Mouse (Mus musculus) layer of hippocampus, adult 9-10 months (tissue): ENCODE results near the gene Ppp2r5d.

ENCODE experiments used
- DNase-seq: peaks from one replicate; pipeline ENCODE4 v3.0.0; 2022; ENCODE audit warnings: low spot score

Ppp2r5d gene

DNA sequence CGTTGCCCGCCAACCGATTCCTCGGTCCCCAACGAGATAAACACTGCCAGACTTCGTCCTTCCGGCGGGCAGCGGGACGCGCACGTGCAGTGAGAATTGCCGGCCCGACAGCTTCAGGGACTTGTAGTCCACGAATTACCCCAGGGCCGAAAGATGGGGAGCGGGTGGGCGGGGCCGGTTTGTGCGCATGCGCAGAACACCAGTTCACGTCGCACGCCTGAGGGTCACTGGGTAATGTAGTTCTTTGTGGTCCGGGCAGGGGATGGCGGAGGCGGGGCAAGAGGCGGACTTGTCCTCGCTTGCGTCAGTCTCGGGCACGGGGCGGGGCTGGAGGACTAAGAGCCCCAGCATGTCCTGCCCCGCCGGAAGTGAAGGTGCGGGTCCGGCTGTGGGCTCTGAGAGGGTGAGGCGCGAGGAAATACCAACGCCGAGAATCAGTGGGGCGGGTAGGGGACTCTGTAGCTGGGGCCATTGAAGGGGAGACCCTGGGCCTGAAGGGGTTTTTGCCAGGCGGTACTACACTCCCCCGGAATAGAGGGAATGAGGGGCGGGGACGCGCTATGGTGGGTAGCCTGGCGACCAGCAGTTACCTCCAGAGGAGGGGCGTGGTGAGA is 24.0 kb downstream of the Ppp2r5d start, which contains the start of gene Klhdc3:
Gene Klhdc3, minus strand, starts transcription at position 155 of the 614 bp plus-strand sequence.
- DNase-seq = peak; percentile 90

DNA sequence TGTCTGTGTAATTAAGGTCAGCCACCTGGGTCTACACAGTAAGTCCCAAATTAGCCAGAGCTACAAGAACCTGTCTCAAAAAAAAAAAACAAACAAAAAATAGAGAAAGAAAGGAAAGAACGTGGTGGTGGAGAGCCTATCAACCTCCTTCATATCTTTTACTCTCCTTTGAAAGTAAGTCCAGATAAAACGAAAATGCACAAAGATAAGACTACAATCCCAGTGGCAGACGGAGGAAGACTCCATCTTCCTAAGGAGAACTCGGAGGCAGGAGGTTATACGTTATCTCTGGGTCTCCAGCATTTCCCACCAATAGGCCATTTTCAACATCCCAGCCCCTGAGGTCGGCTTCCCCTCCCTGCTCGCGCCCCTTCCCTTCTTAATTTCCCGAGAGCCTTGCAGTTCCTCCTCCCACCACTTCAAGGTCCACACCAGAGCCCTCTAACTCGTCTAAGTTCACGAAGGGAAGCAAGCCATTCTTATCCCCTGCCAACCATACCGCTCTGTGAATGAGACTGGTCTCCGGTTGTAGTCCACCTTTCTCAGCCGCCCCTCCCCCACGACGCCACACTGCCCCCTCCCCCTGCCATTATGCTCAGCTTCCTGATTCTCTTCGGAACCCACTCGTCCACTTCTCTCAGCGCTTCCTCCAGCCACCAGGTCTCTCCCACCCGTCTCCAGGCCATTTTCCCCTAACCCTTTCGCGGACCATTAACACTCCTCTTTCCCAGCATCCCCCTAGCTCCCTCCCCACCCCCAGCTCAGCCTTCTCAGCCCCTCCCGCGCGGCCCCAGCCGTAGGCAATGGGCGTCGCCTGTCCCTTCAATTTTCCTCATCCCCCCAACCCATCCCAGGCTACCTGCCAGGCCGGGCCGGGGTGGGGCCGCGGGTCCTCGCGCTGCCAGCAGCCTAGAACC is 24.8 kb downstream of the Ppp2r5d start:
- DNase-seq = no peak

DNA sequence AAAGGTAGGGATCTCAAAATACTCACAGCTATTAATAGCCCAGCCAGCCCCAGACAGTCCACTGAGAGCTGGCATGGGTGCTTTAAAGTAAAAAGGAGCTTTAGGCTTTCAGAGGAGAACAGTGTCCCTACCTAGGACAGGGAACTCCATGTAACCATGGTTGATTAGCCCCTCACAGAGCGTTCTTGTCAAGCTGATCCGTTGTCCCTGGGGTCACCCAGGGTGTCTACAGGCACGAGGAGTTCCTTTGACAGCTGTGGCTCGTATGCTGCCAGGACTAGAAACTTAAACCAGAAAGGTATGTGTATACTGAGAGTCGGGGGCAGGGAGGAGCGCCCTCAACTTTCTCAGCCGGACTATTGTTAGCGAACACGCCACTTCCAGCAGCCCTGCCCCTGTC is 26.0 kb downstream of the Ppp2r5d start:
- DNase-seq = no peak

DNA sequence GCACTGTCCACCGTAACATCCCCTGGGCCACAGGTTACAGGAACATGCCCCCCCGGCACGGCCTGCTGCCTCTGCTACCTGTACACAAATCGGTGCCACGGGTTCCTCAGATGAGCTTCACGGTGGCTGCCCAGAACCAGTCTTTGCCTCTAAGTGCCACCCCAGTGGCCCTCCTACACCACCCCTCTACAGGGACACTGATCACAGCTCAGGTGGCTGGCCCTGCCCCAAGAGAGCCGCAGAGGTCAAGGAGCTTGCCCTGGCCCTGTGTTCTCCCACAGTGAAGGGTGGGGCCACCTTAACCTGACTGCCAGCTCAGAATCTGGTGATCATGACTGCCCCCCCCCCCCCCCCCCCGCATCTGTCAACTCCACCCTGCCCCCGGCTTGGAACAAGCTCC is 26.5 kb downstream of the Ppp2r5d start, which contains the start of gene Mea1:
Gene Mea1, plus strand, starts transcription at position 378 of the 400 bp plus-strand sequence.
- DNase-seq = no peak

DNA sequence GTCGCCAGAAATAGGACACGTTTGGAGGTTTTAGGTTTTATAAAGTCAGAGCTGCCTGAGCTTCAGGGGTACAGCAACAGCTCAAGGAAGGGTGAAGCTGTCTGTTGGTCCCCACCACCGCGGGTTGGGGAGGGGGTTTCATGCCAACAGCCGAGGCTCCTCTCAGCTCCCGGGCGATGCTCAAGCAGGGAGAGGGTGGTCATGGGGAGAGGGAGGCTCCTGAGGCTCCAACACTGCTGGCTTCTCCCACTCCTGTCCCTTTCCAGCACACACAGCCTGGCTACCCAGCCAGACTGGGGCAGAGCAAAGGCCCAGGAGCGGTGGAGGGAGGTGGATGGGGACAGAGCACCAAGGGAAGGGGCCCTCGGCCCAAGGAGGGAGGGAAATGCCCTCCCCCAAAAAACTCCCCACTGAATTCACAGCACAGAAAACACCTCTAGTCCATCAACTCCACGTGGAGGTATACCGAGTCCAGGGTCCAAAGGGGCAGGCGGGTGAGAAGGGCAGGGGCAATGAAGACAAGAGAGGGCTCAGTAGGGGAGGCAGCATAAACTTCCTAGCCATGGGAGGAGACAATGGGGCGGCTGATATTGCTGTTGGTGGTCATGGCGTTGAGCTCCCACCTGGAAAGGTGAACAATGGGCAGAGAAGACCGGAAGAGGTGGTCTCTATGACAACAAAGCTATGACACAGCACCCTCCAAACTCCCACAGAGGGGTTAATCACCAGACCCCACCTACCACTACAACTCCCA is 30.2 kb downstream of the Ppp2r5d start:
- no peak for DNase-seq

DNA sequence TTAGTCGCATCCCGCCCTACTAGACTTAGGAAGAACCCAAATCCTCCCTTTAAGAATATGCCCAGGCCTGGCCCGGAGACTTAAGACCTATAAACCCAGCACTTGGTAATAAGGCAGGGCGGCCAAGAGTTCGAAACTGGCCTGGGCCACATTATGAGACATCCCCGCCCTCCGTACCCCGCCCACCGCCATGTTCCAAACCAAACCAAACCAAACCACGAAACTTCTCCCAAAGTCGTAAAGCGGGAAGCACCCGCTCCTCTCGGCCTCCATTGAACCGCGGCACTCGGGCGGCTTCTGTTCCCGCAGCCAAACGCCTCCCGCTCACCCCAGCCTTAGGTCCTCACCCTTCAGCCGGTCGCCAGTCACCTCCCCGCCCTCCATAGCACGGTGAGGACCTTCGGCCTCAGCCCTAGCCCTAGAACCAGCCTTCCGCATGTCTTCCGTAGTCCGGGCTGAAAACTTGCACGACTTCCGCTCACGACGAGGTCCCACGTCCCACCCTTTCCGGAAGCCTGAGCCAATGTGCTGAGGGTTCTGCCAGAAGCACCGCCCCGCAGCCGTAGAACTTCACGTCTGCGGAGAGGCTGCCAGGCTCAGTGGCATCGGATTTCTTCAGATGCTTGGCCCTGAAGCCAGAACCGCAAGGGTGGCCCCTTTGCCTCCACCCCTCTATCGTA is 30.9 kb downstream of the Ppp2r5d start, which contains the start of gene Rrp36:
Gene Rrp36, minus strand, starts transcription at position 503 of the 680 bp plus-strand sequence.
- DNase-seq = peak; percentile 75

DNA sequence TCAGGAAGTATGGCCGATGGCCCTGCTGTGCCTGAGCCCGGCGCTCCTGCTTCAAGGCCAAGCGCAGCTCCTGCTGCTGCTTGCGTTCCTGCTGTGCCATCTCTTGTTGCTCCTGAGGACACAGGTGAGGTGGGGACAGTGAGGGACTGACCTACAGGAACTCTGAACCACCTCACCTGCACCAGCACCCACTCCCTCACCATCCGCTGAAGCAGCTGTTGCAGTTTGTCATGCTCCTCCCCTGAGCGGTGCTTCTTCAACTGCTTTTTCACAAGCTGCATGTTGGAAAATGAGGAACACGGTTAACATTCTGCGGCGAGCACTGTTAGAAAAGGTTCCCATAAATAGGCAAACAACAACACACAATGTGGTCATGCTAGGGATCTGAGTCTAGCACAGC is 35.0 kb downstream of the Ppp2r5d start:
- no peak for DNase-seq

DNA sequence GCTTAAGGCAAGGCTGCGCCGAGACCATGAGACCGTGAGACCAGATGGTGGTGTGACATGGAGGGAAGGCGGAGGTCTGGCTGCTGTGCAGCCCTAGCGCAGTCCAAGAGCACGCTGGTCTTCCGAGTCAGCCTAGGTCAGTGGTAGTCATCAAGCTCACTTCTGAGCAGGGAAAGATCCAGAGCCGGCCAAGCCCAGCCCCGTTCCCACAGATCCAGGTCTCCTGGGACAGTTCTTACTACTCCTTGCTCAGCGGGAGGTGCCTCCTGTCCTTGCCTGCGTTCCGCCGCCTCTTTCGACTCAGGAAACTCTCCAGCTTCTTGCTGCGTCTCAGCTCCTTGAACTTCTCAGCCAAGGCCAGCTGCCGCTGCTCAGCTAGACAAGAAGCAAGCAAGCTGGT is 37.2 kb downstream of the Ppp2r5d start:
- no peak for DNase-seq

DNA sequence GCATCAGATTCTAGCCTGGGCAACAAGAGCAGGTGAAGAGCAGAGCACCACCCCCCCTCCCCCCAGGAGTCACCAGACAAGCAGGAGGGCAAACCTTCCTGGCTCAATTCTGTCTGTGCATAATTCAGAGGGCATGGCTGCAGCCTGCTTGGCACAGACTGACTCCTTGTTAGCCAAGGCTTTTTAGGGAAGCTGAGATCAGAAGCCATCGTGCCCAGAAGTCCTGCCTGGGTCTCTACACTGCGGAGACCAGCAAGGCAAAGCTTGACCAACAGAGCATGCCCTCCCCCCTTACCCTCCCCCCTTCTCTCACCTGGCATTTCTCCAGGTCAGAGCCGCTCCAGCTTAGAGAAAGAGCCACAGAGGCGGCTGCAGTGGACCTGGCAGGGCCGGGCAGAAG is 42.2 kb downstream of the Ppp2r5d start:
- DNase-seq = no peak

DNA sequence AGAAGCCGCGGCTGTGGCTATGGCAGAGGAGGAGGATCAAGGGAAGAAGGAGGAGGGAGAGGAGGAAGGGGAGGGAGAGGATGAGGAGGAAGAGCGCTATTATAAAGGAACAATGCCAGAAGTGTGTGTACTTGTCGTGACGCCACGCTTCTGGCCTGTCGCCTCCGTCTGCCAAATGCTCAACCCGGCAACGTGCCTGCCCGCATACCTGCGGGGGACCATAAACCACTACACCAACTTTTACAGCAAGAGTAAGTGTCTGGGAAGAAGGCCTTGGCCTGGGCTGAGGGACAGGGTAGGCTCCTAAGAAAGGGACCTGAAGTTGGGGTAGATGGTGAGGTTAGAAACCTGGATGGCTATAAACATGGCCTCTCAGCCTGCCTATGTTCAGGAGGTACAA is 42.9 kb downstream of the Ppp2r5d start:
- DNase-seq = no peak

DNA sequence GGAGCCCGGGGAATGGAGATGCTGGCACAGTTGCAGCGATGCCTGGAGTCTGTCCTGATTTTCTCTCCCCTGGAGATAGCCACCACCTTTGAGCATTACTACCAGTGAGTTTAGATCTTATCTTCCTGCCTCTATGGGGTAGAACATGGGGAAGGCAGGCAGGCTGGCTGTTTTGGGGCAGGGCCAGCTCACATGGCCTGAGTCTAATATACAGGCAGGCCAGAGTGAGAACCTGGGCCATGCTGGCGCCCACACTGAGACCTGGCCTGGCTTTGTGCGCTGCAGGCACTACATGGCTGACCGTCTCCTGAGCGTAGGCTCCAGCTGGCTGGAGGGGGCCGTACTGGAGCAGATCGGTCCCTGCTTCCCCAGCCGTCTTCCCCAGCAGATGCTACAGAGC is 43.6 kb downstream of the Ppp2r5d start:
- no peak for DNase-seq

DNA sequence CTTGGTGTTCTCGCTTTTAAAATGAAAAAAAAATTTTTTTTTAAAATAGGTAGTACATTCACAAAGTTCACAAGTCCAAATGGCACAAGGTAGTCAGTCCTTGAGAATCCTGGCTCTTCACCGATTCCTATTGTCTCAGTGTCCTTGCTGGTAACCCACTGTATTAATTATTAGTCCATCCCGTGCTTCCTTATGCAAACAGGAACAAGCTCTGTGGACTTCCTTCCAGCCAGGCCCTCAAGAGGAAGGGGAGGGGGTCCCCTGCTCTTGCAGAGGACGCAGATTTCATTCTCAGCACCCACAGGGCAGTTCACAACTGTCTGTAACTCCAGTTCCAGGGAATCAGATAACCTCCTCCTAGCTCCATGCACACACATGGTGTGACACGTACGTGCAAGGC is 48.9 kb downstream of the Ppp2r5d start:
- DNase-seq = no peak

DNA sequence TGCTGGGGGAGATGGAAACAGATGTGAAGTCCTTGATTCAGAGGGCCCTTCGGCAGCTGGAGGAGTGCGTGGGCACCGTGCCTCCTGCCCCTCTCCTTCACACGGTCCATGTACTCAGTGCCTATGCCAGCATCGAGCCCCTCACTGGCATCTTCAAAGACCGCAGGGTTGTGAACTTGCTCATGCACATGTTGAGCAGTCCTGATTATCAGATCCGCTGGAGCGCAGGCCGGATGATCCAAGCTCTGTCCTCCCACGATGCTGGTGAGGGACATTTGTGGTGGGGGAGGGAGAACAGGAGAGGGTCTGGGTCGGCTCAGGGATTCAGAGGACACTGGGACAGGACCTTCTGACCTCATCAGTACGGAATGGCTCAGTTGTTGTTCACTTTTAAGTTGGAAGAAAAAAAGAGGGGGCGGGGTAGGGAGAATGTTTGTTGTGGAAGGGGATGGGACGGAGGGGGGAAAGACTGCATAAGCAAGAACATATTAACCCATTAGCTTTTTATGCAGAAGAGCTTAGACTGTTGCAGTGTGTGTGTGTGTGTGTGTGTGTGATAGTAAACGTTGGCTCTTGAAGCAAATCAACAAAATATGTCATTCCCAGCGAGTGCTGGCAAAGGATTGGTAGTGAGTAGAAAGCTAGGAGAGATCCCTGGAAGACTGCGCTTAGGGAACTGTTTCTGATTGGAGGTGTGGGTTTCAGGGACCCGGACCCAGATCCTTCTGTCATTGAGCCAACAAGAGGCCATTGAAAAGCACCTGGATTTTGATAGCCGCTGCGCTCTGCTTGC is 53.0 kb downstream of the Ppp2r5d start:
- no peak for DNase-seq

DNA sequence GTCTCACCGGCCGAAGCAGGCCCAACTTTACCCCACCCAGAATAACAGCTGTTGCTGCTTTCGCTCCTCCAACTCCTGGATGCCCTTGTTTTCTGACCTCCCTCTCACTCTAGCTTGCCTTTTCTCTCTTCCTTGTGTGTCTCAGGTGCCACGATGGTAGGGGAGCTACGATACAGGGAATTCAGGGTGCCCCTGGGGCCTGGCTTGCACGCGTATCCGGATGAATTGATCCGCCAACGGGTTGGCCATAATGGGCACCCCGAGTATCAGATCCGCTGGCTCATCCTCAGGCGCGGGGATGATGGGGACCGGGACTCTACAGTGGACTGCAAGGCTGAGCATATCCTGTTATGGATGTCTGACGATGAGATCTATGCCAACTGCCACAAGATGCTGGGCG is 53.6 kb downstream of the Ppp2r5d start:
- DNase-seq = no peak

DNA sequence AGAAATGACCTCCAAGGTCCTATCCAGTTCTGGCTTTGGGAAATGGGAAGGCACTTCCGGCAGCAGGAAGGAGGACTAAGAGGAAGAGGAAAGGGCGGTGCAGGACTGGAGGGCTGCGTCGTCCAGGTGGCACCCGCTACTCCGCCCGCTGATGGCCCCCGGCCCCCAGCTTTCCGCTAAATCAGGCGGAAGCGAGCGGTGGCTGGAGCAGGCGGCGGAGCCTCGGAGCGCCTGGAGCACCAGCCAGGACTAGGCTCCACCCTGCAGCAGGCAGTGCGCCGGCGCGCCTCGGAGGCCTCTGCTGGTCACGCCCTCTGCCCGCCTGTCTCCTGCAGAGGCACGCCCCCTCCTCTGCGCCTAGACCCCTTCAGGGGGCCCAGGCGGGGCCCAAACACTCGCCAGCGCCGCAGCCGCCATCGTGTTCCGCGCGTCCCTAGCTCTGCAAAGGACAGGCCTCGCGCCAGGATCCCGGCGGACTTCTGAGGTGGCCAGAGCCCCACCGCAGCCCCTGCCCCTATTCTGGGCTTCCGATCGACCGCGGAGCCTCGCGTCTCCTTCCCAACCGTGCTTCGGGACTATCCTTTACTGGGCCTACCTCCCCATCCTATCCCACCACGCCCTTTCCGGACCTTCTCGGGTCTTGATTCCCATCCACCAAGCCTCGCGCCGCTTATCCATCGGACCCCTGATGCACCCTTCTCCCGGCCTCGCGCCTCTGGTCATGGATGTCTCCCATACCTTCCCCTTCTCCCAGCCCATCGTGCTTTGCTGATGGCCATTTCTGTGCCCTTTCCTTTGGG is 54.5 kb downstream of the Ppp2r5d start, which contains the start of gene Cul7:
Gene Cul7, plus strand, starts transcription at position 106 of the 800 bp plus-strand sequence.
- DNase-seq = peak; percentile 30

DNA sequence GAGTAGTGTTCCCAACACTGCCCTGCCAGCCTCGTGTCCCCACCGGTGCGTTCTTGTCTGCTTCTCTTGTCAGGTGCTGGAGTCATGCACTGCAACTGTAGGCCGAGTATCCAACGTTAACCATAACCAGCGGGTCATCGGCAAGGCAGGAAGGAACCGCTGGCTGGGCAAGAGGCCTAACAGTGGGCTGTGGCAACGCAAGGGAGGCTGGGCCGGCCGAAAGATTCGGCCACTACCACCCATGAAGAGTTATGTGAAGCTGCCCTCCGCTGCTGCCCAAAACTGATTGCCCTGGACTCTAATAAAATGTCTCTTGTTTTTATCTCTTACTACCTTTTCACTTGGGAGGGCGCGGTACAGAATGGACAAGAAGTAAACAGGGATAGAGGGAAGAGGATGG is 55.1 kb downstream of the Ppp2r5d start:
- no peak for DNase-seq

DNA sequence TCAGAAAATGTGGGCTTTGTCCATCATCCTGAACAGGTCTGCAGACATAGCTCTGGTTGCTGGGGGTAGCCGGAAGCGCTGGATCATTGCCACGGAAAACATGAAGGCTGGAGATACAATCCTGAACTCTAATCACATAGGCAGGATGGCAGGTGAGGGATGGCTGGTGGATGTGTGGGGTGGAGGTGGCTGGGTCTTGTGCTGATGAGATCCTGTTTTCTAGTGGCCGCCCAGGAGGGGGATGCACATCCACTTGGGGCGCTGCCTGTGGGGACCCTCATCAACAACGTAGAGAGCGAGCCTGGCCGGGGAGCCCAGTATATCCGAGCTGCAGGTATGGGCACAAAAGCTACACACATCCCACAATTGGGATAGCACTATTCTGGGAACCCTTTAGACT is 56.5 kb downstream of the Ppp2r5d start:
- no peak for DNase-seq

DNA sequence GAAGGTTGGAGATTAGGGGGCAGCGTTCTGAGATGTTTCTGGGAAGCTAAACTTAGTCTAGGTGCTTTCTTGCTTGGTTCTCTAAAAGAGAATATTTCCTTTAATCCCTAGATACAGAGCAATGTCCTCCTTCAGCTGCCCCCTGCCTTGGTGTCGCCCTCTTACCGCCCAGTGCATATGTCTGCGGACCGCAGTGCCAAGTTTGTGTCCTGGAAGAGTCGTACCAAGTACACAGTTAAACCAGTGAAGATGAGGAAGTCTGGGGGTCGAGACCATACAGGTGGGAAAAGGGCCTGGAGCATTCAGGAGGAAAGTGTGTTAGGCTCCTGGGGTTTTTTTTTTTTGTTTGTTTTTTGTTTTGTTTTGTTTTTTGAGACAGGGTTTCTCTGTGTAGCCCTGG is 57.6 kb downstream of the Ppp2r5d start:
- no peak for DNase-seq

DNA sequence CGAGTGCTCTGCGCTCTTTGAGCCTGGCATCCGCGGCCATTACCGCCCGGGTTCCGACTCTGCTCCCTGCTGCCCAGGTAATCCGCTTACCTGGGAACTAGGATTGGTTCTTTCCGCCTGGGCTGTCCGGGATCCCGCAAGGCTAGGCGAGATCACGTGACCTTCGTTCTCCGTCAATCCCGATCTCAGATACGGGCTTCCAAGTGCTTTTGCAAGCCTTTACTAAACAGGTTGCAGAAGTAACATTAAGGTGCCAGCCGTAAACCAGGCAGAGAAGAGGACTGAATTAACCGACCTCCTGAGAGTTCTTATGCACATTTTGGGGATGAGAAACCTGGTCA is 58.6 kb downstream of the Ppp2r5d start:
- no peak for DNase-seq

DNA sequence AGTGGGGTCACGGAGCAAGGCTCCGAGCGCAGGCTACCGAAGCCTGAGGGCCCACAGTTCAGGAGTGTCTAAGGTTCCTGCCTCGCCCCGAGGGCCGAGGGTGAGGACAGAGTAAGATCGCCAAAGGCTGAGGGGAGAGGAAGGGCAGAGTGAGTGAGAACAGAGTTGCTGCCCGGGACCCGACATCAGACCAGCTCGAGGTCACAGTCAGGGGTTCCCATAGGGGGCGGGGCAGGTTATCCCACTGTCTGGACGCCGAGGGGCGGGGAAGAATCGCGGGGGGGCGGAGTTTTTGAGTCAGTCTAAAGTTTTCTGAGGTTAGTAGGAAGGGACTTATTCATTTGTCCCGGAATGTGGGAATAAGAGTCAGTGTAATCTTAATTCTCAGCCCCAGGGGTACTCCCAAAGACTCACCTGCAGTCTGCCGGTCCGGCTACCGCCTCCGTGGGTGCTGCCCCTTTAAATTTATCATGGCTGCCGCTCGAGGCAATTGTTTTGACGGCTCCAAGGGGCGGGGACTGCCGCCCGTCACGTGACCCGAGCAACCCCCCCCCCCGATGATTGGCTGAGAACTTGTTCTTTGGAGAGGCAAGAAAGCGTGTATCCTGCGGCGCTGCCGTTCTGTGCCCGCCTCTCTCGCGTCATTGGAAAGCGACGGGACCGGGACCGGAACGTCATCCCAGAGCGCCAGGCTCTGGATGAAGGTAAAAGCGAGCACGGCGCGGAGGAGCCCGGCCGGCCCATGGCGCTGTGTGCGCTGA is 59.2 kb downstream of the Ppp2r5d start, which contains the start of the genes Klc4 and Mrpl2:
Gene Klc4, minus strand, starts transcription at position 462 of the 761 bp plus-strand sequence.
Gene Mrpl2, plus strand, starts transcription at position 669 of the 761 bp plus-strand sequence.
- peak; percentile 98 for DNase-seq
